In the genomic region with DNA sequence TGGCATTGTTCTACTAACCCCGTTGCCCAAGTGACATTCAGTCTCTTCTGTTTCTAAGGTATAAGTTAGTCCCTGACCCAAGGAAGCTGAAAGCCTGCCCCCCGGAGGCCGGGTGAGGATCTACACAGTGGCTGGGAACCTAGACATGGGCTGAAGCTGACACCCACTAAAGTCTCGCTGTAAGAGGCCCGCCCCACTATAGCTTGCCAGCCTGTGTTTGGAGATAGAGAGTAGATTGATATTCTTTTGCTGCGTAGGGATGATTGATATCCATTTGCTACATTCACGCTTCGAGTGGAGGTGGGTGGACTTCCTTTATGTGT, we compare ENCODE assay signal across 8 mouse cellular contexts. TPM values are rescaled to one million over a fixed set of nuclear protein-coding genes. Genes with fewer than 3 reads are reported as not detected.
A peak's percentile ranks its signal among the peaks of the same experiment; 100 is the strongest.
DNase-seq lines count a peak whose midpoint lies in the region; ATAC-seq lines count a peak whose summit lies in the region.

No protein-coding gene starts in this region.

- ATAC-seq in kidney, embryonic 16.5 days (ENCODE audit: low FRiP score, low TSS enrichment) = no peak
- no peak for ATAC-seq in heart, embryonic 14.5 days (ENCODE audit: insufficient number of reproducible peaks, insufficient read depth, low FRiP score, low read depth)
- ATAC-seq in erythroblast, adult 5-6 weeks (replicated peaks; ENCODE audit: low FRiP score, poor library complexity, severe bottlenecking) = no peak

- H3K27ac ChIP-seq in kidney, embryonic 16.5 days (ENCODE audit: low read length) = no peak overlapping the region
- H3K27ac ChIP-seq in heart, embryonic 14.5 days (replicated peaks in 1 of 2; ENCODE audit: control insufficient read depth in 1 of 2, insufficient read depth in 1 of 2, low read depth in 2 of 2, low read length in 2 of 2) = no peak overlapping the region

- no peaks in the 10 kb centered on the region for H3K9me3 ChIP-seq in kidney, embryonic 16.5 days (ENCODE audit: low read length)
- H3K9me3 ChIP-seq in heart, embryonic 14.5 days (ENCODE audit: control insufficient read depth, low read length) = no peaks in the 10 kb centered on the region

- H3K36me3 ChIP-seq in kidney, embryonic 16.5 days (ENCODE audit: insufficient read depth, low read length) = no peaks in the 10 kb centered on the region
- H3K36me3 ChIP-seq in heart, embryonic 14.5 days (ENCODE audit: control insufficient read depth, insufficient read depth, low read length) = no peaks in the 10 kb centered on the region

- H3K27me3 ChIP-seq in kidney, embryonic 16.5 days (ENCODE audit: insufficient read depth, low read length) = peaks cover 87% of the 10 kb centered on the region
- H3K27me3 ChIP-seq in heart, embryonic 14.5 days (ENCODE audit: control insufficient read depth, insufficient read depth, low read length) = peaks cover 80% of the 10 kb centered on the region

- 7% methylated on average over 8 of the region's 8 CpGs for WGBS in kidney, embryonic 16.5 days
- WGBS in heart, embryonic 14.5 days = 5% methylated on average over 8 of the region's 8 CpGs

- H3K4me3 ChIP-seq in kidney, embryonic 16.5 days (ENCODE audit: low read length) = 0 out of 2 replicates have a peak overlapping the region, but pooled peaks have one; percentile 6
- peak overlapping the region in 1 of 2 experiments; percentile 12; a peak in 2 of 4 replicates for H3K4me3 ChIP-seq in heart, embryonic 14.5 days (ENCODE audit: control insufficient read depth in 1 of 2, insufficient read depth in 1 of 2, low read depth in 1 of 2, low read length in 2 of 2)

- 0 out of 2 replicates have a peak overlapping the region, but pooled peaks have one; percentile 29 for H3K4me2 ChIP-seq in kidney, embryonic 16.5 days (replicated peaks; ENCODE audit: low read depth, low read length)
- peak overlapping the region; percentile 44 for H3K4me2 ChIP-seq in heart, embryonic 14.5 days (ENCODE audit: low read length)

- peaks cover 7% of the 10 kb centered on the region; the same call in 1 of the 2 replicates for H3K4me1 ChIP-seq in kidney, embryonic 16.5 days (ENCODE audit: insufficient read depth, low read length)
- H3K4me1 ChIP-seq in heart, embryonic 14.5 days (ENCODE audit: control insufficient read depth in 2 of 2, insufficient read depth in 2 of 2, low read length in 2 of 2) = peaks cover 0 to 3% of the 10 kb centered on the region in 2 experiments; a peak in 2 of 4 replicates

- DNase-seq in kidney, postnatal 14 days = no peak
- DNase-seq in R1 (ENCODE audit: low read depth, low spot score) = peak; percentile 70
- DNase-seq in lung, postnatal 36 days = peak; percentile 38
- no peak for DNase-seq in adrenal gland, postnatal 25 days
- no peak for DNase-seq in cerebellum, adult 11 months

- H3K9ac ChIP-seq in kidney, embryonic 16.5 days (replicated peaks; ENCODE audit: low read length) = no peak overlapping the region
- no peak overlapping the region for H3K9ac ChIP-seq in heart, embryonic 14.5 days (ENCODE audit: low read length)

RNA-seq across cellular contexts. Expression of a gene that starts 1.8 kb away (rescaled TPM):
- polyA plus RNA-seq in kidney, embryonic 16.5 days (2015; fragmentation: Nextera tagmentation; extraction: Ambion mirVana) = not detected in 2 replicates
- polyA plus RNA-seq in heart, embryonic 14.5 days (2014; fragmentation: Nextera tagmentation; extraction: Ambion mirVana) = not detected in 2 replicates
- total RNA-seq in erythroblast, adult 5-6 weeks (2015; ENCODE audit: low replicate concordance) = not detected in 2 replicates
- 0.14 TPM in 1 of 2 replicates, not detected in the other for total RNA-seq in erythroblast, adult 5-6 weeks (2017; ENCODE audit: low replicate concordance)
- total RNA-seq in adrenal gland, postnatal 25 days (2021) = not detected in 2 replicates

Comparison
In these comparisons a context has a peak if more than half of its experiments do, and no peak if none do; other contexts are left out.
1. DNase-seq: peak in R1 (single experiment) and lung, postnatal 36 days (single experiment); none in kidney, postnatal 14 days (single experiment), adrenal gland, postnatal 25 days (single experiment) and cerebellum, adult 11 months (single experiment).